Mouse (Mus musculus) liver, adult (tissue): ENCODE data around the gene Vwa2.

Experiments used
- GATA4 ChIP-seq: IDR thresholded peaks from 2 replicates; pipeline ENCODE4 v1.6.1; 2014; ENCODE audit warnings: mild to moderate bottlenecking, low read length; ENCODE audit not compliant: insufficient replicate concordance

Gene Vwa2

GRCm38 (mm10) chr19:56873816-56874600 lies at the start of gene Vwa2:
Gene Vwa2, plus strand, starts transcription at chr19:56874249.
- TF ChIP-seq GATA4 = no peak

- no peak for TF ChIP-seq GATA4
Observed at GRCm38 (mm10) chr19:56826047-56826631, 47.9 kb upstream of the Vwa2 start, which contains the start of gene Tdrd1. Gene Tdrd1, plus strand, starts transcription at chr19:56826209.

- TF ChIP-seq GATA4 = no peak
Observed at GRCm38 (mm10) chr19:56828305-56828704, 45.7 kb upstream of the Vwa2 start.

- TF ChIP-seq GATA4 = no peak
Observed at GRCm38 (mm10) chr19:56829267-56829666, 44.8 kb upstream of the Vwa2 start.

- TF ChIP-seq GATA4 = no peak
Observed at GRCm38 (mm10) chr19:56830163-56830562, 43.9 kb upstream of the Vwa2 start.

- no peak for TF ChIP-seq GATA4
Observed at GRCm38 (mm10) chr19:56835340-56835739, 38.7 kb upstream of the Vwa2 start.

- TF ChIP-seq GATA4 = no peak
Observed at GRCm38 (mm10) chr19:56838942-56839706, 34.9 kb upstream of the Vwa2 start.

GRCm38 (mm10) chr19:56842974-56843373 lies 31.1 kb upstream of the Vwa2 start:
- TF ChIP-seq GATA4 = no peak

- no peak for TF ChIP-seq GATA4
Observed at GRCm38 (mm10) chr19:56852590-56852989, 21.5 kb upstream of the Vwa2 start.

GRCm38 (mm10) chr19:56856455-56856854 lies 17.6 kb upstream of the Vwa2 start:
- no peak for TF ChIP-seq GATA4

GRCm38 (mm10) chr19:56867701-56868100 lies 6.3 kb upstream of the Vwa2 start:
- TF ChIP-seq GATA4 = no peak

GRCm38 (mm10) chr19:56874601-56875315 lies 709 bp downstream of the Vwa2 start:
- TF ChIP-seq GATA4 = no peak

- no peak for TF ChIP-seq GATA4
Observed at GRCm38 (mm10) chr19:56877364-56877763, 3.3 kb downstream of the Vwa2 start.

- no peak for TF ChIP-seq GATA4
Observed at GRCm38 (mm10) chr19:56887879-56888278, 13.8 kb downstream of the Vwa2 start.

- no peak for TF ChIP-seq GATA4
Observed at GRCm38 (mm10) chr19:56888654-56889053, 14.6 kb downstream of the Vwa2 start.

GRCm38 (mm10) chr19:56891438-56891837 lies 17.4 kb downstream of the Vwa2 start:
- TF ChIP-seq GATA4 = no peak

- no peak for TF ChIP-seq GATA4
Observed at GRCm38 (mm10) chr19:56892586-56892985, 18.5 kb downstream of the Vwa2 start.
